Mouse (Mus musculus): Measurements from ENCODE around the gene Ntsr1.

Ntsr1 gene

DNA sequence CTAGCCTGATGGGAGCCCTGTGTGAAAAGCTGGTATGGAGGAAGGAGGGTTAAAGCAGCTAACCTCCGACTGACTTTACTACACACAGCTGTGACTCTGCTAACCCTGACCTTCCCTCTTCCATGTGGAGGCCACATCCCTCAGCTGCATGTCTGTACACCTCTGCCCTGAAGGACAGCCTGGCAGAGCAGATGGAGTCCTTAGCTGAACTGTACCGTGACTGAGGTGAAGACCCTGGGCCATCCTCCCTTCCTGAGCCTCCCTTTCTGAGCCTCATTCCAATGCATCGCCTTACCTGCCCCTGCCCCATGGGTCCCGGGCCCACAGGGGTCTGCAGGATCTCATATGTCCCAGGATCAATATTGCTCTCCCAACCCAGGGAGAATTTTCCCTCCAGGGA is 14.9 kb upstream of the Ntsr1 start:
- Histone ChIP-seq H3K27me3 (ENCODE audit: control insufficient read depth, insufficient read depth, low read length, poor library complexity, severe bottlenecking) (no peaks in the 10 kb centered on the region), H3K36me3 (ENCODE audit: control insufficient read depth, insufficient read depth, low read length, poor library complexity, severe bottlenecking) (no peaks in the 10 kb centered on the region)
- no peak for DNase-seq (ENCODE audit: low read depth, low spot score)

GRCm38 (mm10) chr2:180485306-180485705 is 14.5 kb upstream of the Ntsr1 start:
- H3K36me3 ChIP-seq (ENCODE audit: control insufficient read depth, insufficient read depth, low read length, poor library complexity, severe bottlenecking), result no peaks in the 10 kb centered on the region
- no peak for DNase-seq (ENCODE audit: low read depth, low spot score)
- no peaks in the 10 kb centered on the region for H3K27me3 ChIP-seq (ENCODE audit: control insufficient read depth, insufficient read depth, low read length, poor library complexity, severe bottlenecking)

DNA sequence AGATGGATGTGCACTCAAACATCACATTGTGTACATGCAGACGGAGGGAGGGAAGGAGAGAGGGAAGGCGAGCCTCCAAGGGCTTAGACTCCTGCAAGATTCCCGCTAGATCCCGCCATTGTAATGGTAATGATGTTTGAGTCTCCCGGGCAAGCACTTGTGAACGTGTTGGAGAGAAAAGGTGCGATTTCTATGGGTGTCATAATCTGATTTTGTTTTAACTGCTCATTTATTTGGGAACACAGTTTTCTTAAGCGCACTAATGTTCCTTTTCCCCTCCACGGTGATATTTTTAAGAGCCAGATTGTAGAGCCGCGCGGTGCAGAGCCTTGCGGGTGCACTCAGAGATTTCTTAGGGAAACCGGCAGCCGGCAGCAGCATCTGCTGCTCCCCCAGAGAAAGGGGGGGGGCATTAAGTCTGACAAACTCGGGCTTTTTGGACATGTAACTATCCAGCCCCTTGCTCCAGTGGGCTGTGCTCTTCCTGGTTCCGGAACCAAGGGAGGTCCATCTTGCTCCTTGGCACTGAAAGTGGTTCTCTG is 11.5 kb upstream of the Ntsr1 start:
- H3K36me3 ChIP-seq (ENCODE audit: control insufficient read depth, insufficient read depth, low read length, poor library complexity, severe bottlenecking), result no peaks in the 10 kb centered on the region
- no peaks in the 10 kb centered on the region for H3K27me3 ChIP-seq (ENCODE audit: control insufficient read depth, insufficient read depth, low read length, poor library complexity, severe bottlenecking)
- no peak for DNase-seq (ENCODE audit: low read depth, low spot score)

DNA sequence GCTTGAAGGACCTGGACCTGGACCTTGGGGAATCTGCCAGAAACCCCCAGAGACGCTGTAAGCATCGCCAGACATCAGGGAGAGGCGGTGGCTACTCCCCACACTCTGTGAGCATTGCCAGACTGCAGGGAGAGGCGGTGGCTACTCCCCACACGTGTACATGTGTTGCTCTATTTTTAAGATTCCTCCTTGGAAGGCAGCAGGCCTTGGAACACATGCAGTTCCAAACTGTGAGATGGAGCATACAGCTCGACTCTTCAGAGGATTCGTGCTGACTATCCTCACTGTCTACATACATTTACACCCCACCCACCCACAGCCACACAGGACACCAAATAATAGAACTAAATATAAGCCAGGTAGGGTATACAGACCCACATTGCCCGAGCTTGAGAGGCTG is 3.9 kb upstream of the Ntsr1 start:
- no peaks in the 10 kb centered on the region for H3K36me3 ChIP-seq (ENCODE audit: control insufficient read depth, insufficient read depth, low read length, poor library complexity, severe bottlenecking)
- no peaks in the 10 kb centered on the region for H3K27me3 ChIP-seq (ENCODE audit: control insufficient read depth, insufficient read depth, low read length, poor library complexity, severe bottlenecking)
- DNase-seq (ENCODE audit: low read depth, low spot score), result no peak

DNA sequence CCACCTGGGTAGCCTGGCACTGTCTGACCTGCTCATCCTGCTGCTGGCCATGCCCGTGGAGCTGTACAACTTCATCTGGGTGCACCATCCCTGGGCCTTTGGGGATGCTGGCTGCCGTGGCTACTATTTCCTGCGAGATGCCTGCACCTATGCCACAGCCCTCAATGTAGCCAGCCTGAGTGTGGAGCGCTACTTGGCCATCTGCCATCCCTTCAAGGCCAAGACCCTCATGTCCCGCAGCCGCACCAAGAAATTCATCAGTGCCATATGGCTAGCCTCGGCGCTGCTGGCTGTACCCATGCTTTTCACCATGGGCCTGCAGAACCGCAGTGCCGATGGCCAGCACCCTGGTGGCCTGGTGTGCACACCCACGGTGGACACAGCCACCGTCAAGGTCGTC is 950 bp downstream of the Ntsr1 start:
- no peaks in the 10 kb centered on the region for H3K27me3 ChIP-seq (ENCODE audit: control insufficient read depth, insufficient read depth, low read length, poor library complexity, severe bottlenecking)
- H3K36me3 ChIP-seq (ENCODE audit: control insufficient read depth, insufficient read depth, low read length, poor library complexity, severe bottlenecking), result no peaks in the 10 kb centered on the region
- DNase-seq (ENCODE audit: low read depth, low spot score), result no peak

DNA sequence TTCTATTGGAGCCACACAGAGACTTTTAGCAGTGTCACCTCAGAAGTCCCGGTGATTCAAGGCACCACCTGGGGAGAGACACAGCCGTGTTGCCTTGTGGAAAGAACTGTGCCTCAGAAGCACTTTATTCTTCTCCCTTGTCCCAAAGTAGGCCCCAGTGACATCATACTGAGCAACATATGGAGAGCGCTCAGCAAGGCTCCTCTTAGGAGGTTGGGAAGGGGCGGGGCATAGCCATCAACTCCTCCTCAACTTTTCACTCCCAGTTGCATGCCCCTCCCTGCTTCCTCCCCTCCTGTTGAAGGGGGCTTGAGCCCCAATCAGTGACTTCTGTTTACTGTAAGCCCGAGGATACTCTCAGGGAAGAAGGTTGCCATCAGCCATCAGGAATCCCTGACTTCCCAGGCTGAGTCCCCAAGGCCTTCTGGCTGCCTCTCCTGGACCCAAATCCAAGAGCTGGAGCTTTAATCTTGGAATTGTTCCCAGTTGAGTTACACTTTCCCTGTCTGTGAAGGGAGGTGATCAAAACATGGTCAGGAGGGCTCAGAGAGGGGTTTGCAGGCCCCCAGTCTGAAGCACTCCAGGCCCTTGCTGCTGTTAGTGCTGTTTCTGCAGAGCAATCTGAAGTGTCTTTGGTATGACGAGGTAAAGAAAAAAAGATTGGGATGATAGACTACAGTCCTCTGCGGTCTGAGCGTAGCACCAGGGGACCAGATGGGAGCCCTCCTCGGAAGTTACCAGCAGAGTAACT is 1.6 kb downstream of the Ntsr1 start:
- no peaks in the 10 kb centered on the region for H3K36me3 ChIP-seq (ENCODE audit: control insufficient read depth, insufficient read depth, low read length, poor library complexity, severe bottlenecking)
- no peaks in the 10 kb centered on the region for H3K27me3 ChIP-seq (ENCODE audit: control insufficient read depth, insufficient read depth, low read length, poor library complexity, severe bottlenecking)
- DNase-seq (ENCODE audit: low read depth, low spot score), result no peak

GRCm38 (mm10) chr2:180506281-180506680 is 6.5 kb downstream of the Ntsr1 start:
- DNase-seq (ENCODE audit: low read depth, low spot score), result no peak
- no peaks in the 10 kb centered on the region; the same call in 1 of the 2 replicates for H3K27me3 ChIP-seq (ENCODE audit: control insufficient read depth, insufficient read depth, low read length, poor library complexity, severe bottlenecking)

DNA sequence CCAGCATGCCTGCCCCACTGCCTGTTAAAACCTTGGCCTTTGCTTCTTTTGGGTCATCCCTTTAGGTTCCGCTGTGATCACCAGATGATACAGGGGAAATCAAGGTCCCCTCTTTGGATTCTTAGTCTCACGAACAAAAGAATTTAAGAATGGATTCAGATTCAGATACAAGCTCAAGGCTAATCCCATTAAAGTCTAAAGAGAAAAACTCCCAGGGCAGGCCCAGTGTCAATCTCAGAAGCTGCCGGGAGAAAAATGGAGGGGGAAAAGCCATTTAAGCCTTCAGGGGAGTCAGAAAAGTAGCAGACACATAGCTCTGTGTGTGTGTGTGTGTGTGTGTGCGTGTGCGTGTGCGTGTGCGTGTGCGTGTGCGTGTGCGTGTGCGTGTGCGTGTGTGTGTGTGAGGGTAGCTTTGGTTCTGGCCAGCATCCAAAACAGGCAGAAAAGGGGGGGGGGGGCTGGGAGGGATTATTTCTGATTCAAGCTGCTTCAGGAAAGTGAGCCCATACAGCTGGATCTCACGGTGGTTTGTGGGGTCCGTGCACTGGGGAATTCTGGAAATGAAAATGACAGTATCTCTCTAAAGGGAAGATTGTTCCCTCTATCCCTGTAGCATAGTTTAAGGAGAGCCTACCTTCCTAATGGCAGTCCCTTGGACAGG is 8.8 kb downstream of the Ntsr1 start:
- no peak for DNase-seq (ENCODE audit: low read depth, low spot score)
- Histone ChIP-seq H3K27me3 (ENCODE audit: control insufficient read depth, insufficient read depth, low read length, poor library complexity, severe bottlenecking) (no peaks in the 10 kb centered on the region; the same call in 1 of the 2 replicates), H3K36me3 (ENCODE audit: control insufficient read depth, insufficient read depth, low read length, poor library complexity, severe bottlenecking) (no peaks in the 10 kb centered on the region)

More at GRCm38 (mm10) chr2:180506281-180506680, 6.5 kb downstream of the Ntsr1 start:
- H3K36me3 ChIP-seq (ENCODE audit: control insufficient read depth, insufficient read depth, low read length, poor library complexity, severe bottlenecking), result no peaks in the 10 kb centered on the region

DNA sequence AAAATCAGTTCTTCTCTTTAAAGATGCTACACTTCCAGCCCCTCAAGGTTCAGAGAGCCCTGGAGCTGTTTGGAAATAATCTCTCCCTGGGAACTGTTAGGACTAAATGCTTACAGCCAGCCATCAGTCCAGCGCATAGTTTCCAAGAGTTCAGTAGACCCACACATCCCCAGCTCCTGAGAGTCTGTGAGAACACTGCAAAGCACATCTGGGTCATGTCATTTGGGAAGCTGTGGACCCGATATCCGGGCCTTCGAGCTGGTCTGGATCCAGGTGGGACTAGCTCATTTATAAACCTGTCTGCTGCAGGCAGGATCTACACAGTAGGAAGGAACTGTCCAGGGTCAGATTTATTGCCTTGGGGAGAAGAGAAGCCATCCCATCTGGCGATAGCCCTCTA is 11.1 kb downstream of the Ntsr1 start:
- no peak for DNase-seq (ENCODE audit: low read depth, low spot score)
- no peaks in the 10 kb centered on the region; the same call in 1 of the 2 replicates for H3K27me3 ChIP-seq (ENCODE audit: control insufficient read depth, insufficient read depth, low read length, poor library complexity, severe bottlenecking)
- no peaks in the 10 kb centered on the region for H3K36me3 ChIP-seq (ENCODE audit: control insufficient read depth, insufficient read depth, low read length, poor library complexity, severe bottlenecking)

DNA sequence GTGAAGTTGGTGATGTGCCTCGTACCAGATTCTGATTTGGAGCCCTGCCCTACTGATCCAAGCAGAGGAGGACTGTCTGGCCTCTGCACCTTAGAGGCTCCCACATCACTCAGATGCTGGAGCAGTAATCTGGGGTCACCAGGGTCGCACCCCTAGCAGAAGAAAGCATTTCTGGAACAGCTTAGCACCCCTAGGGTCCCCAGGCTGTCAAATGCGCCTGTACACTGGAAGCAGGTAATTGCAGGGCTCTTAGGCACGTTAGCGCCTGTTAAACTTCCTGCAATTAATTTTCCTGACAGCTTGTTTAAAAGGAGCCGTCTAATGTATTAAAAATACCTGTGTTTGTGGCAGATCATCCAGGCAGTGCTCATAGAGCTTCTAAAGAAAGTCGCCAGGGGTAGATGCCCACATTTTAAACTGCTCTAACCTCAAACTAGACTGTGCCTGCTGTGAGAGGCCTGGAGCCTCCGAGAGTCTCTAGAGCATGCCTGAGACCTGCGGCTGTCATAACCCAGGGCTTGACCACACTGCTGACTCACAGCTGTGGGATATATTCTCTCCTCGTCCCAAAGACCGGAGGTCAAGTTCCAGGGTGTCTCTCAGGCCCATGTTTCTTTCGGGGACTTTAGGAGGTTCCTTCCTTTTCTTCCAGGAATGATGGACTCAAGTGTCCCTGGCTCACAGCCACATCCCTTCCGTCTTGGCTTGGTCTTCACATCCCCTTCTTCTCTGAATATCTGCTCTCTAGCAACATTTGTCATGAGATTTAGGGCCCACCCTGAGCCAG is 12.3 kb downstream of the Ntsr1 start:
- no peaks in the 10 kb centered on the region; the same call in 1 of the 2 replicates for H3K27me3 ChIP-seq (ENCODE audit: control insufficient read depth, insufficient read depth, low read length, poor library complexity, severe bottlenecking)
- no peak for DNase-seq (ENCODE audit: low read depth, low spot score)
- no peaks in the 10 kb centered on the region for H3K36me3 ChIP-seq (ENCODE audit: control insufficient read depth, insufficient read depth, low read length, poor library complexity, severe bottlenecking)

DNA sequence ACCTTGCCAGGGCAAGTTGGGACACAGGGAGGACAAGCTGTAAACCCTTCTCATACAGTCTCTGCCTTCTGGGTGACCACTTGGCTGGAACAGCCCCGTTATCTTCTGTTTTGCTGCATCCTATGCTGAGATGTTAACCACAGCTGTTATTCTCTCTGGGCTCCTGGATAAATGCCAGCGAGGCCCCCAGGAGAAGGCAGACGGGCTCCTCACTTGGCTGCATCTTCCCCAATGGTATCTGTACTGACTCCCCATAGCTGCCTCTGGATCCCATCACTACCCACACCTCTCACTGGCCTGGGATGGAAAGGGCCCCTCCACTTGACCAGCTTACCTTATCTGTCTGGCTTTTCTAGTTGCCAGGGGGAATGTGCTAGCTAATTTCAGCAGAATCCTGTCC is 13.2 kb downstream of the Ntsr1 start:
- no peak for DNase-seq (ENCODE audit: low read depth, low spot score)
- H3K27me3 ChIP-seq (ENCODE audit: control insufficient read depth, insufficient read depth, low read length, poor library complexity, severe bottlenecking), result no peaks in the 10 kb centered on the region; the same call in 1 of the 2 replicates
- H3K36me3 ChIP-seq (ENCODE audit: control insufficient read depth, insufficient read depth, low read length, poor library complexity, severe bottlenecking), result no peaks in the 10 kb centered on the region

GRCm38 (mm10) chr2:180513835-180514234 is 14.1 kb downstream of the Ntsr1 start:
- no peaks in the 10 kb centered on the region for H3K36me3 ChIP-seq (ENCODE audit: control insufficient read depth, insufficient read depth, low read length, poor library complexity, severe bottlenecking)
- H3K27me3 ChIP-seq (ENCODE audit: control insufficient read depth, insufficient read depth, low read length, poor library complexity, severe bottlenecking), result no peaks in the 10 kb centered on the region
- DNase-seq (ENCODE audit: low read depth, low spot score), result no peak

DNA sequence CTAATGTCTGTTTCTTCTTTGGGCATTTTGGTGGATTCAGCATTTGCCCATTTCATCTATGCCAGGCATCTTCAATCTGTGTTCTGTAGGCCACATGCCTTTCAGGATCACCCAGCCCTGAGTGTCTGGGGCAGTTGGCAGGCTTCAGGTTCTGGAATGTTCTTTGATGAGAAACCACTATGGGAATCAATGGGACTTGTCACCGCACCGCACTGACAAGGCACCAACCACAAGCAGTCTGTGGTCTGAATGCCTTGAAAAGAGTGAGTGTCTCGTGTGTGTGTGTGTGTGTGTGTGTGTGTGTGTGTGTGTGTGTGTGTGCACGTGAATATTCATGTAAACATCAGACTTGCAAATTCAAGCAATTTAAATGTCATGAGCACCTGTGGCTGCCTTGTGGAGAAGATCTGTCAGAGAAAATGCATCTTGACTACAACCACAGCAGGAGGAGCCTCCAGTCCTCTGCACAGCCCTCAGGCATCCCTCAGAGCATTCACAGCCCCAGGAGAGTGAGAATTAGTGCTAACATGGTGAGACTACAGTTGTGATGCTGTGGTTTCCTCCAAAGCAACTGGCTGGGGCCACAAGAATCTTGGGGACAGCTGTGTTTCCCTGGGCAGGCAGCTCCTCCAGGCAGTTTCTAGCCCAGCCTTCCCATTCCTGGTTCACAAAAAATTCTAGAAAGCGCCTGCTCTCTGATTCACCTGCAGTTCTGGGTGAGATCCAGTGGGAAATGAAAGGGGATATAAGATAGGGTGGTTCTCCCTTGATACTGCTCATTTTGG is 21.9 kb downstream of the Ntsr1 start:
- H3K36me3 ChIP-seq (ENCODE audit: control insufficient read depth, insufficient read depth, low read length, poor library complexity, severe bottlenecking), result no peaks in the 10 kb centered on the region
- no peak for DNase-seq (ENCODE audit: low read depth, low spot score)
- no peaks in the 10 kb centered on the region for H3K27me3 ChIP-seq (ENCODE audit: control insufficient read depth, insufficient read depth, low read length, poor library complexity, severe bottlenecking)

DNA sequence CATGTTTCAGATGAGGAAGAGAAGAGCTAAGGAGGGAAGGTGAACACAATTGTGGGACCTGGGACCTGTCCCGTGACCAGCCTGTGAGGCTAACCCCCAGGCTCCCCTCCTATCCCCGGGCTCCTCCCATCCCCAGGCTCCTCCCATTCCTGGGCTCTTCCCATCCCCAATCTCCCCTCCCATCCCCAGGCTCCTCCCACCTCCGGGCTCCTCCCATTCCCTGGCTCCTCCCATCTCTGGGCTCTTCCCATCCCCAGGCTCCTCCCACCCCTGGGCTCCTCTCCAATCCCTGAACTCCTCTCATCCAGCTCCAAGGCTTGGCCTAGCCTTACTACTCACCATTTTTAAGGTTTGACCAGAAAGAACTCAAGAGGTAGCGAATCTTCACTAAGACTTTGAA is 23.0 kb downstream of the Ntsr1 start:
- Histone ChIP-seq H3K36me3 (ENCODE audit: control insufficient read depth, insufficient read depth, low read length, poor library complexity, severe bottlenecking) (no peaks in the 10 kb centered on the region), H3K27me3 (ENCODE audit: control insufficient read depth, insufficient read depth, low read length, poor library complexity, severe bottlenecking) (no peaks in the 10 kb centered on the region)
- no peak for DNase-seq (ENCODE audit: low read depth, low spot score)

All from splenic B cell, adult 2 months (primary cell).